Mouse (Mus musculus): ENCODE measurements around the gene Camkk2. TPM values are rescaled to one million over a fixed set of nuclear protein-coding genes. Genes with fewer than 3 reads are reported as not detected.

Camkk2 gene
- polyA plus RNA-seq, 2 experiments = 35.0 to 39.3 TPM

DNA sequence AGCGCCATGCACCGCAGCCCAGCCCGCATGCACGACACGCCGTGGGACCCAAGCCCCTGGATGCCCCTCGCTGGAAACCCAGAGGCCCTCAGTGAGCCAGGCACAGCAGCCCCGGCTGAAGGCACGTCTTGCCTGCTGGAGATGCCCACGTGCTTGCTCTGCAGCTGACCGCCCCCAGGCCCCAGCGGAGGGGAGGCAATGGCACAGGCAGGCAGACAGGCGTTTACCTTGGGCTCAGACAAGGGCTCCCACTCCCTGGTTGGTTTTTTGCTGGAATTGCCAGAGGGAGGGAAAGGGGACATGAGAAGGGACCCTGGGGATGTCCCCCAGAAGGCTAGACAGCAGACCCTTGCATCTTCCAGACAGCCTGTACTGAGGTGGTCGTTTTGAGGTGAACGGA, 42.4 kb downstream of the Camkk2 start:
- H3K9me3 ChIP-seq (ENCODE audit: control insufficient read depth, low read length) = no peaks in the 10 kb centered on the region
- ATAC-seq (ENCODE audit: low FRiP score, low read depth) = no peak
- H3K4me1 ChIP-seq (ENCODE audit: control insufficient read depth, insufficient read depth, low read length) = peaks cover 7% of the 10 kb centered on the region
- H3K36me3 ChIP-seq (ENCODE audit: control insufficient read depth, insufficient read depth, low read length) = peaks cover 10% of the 10 kb centered on the region
- no peaks in the 10 kb centered on the region for H3K27me3 ChIP-seq (ENCODE audit: control insufficient read depth, insufficient read depth, low read length)
- H3K4me2 ChIP-seq (replicated peaks; ENCODE audit: low read depth, low read length, severe bottlenecking) = no peak overlapping the region
- H3K4me3 ChIP-seq (replicated peaks; ENCODE audit: low read length) = no peak overlapping the region
- no peak overlapping the region for H3K9ac ChIP-seq (ENCODE audit: low read depth, low read length, severe bottlenecking)
- DNase-seq (ENCODE audit: low spot score) = no peak
- 91% methylated on average over 15 of the region's 15 CpGs for WGBS
- H3K27ac ChIP-seq (replicated peaks; ENCODE audit: low read depth, low read length) = no peak overlapping the region
- no peak for TF ChIP-seq POLR2A (IDR thresholded peaks at IDR 0.05; ENCODE audit: borderline replicate concordance, extremely low read depth, insufficient read depth, insufficient read length)

DNA sequence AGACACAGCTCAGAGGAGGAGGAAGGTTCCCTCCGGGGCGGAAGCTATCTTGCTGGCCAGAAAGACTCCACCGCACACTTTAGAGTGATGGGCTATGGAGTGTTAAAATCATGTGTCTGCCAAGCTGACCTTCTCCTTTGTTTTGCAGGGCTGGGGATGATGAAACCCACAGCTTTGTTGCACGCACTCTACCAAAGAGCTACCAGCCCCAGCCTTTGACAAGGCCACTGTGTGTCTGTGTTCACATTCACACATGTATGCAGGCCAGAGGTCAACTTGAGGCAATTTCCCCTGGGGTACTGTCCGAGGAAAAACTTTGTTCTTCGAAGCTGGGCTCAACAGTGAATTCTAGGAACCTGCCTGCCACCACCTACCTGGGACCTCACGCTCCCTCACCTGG, 43.4 kb downstream of the Camkk2 start:
- DNase-seq (ENCODE audit: low spot score) = no peak
- Histone ChIP-seq H3K27ac (replicated peaks; ENCODE audit: low read depth, low read length) (no peak overlapping the region), H3K9me3 (ENCODE audit: control insufficient read depth, low read length) (no peaks in the 10 kb centered on the region), H3K4me1 (ENCODE audit: control insufficient read depth, insufficient read depth, low read length) (peaks cover 11% of the 10 kb centered on the region), H3K4me2 (replicated peaks; ENCODE audit: low read depth, low read length, severe bottlenecking) (no peak overlapping the region), H3K27me3 (ENCODE audit: control insufficient read depth, insufficient read depth, low read length) (no peaks in the 10 kb centered on the region), H3K4me3 (replicated peaks; ENCODE audit: low read length) (no peak overlapping the region), H3K36me3 (ENCODE audit: control insufficient read depth, insufficient read depth, low read length) (peaks cover 9% of the 10 kb centered on the region; the same call in 1 of the 2 replicates), H3K9ac (ENCODE audit: low read depth, low read length, severe bottlenecking) (no peak overlapping the region)
- no peak for ATAC-seq (ENCODE audit: low FRiP score, low read depth)
- WGBS = 85% methylated on average over 7 of the region's 7 CpGs
- no peak for TF ChIP-seq POLR2A (IDR thresholded peaks at IDR 0.05; ENCODE audit: borderline replicate concordance, extremely low read depth, insufficient read depth, insufficient read length)

- WGBS = 56% methylated on average over 16 of the region's 17 CpGs
- no peak overlapping the region for H3K4me3 ChIP-seq (replicated peaks; ENCODE audit: low read length)
- no peak overlapping the region; the same call in 1 of the 2 replicates for H3K9ac ChIP-seq (ENCODE audit: low read depth, low read length, severe bottlenecking)
- no peak overlapping the region for H3K27ac ChIP-seq (replicated peaks; ENCODE audit: low read depth, low read length)
- no peak overlapping the region for H3K4me2 ChIP-seq (replicated peaks; ENCODE audit: low read depth, low read length, severe bottlenecking)
- no peaks in the 10 kb centered on the region for H3K9me3 ChIP-seq (ENCODE audit: control insufficient read depth, low read length)
- TF ChIP-seq POLR2A (IDR thresholded peaks at IDR 0.05; ENCODE audit: borderline replicate concordance, extremely low read depth, insufficient read depth, insufficient read length) = no peak
- peaks cover 11% of the 10 kb centered on the region for H3K4me1 ChIP-seq (ENCODE audit: control insufficient read depth, insufficient read depth, low read length)
- peaks cover 9% of the 10 kb centered on the region; the same call in 1 of the 2 replicates for H3K36me3 ChIP-seq (ENCODE audit: control insufficient read depth, insufficient read depth, low read length)
- no peak for DNase-seq (ENCODE audit: low spot score)
- H3K27me3 ChIP-seq (ENCODE audit: control insufficient read depth, insufficient read depth, low read length) = no peaks in the 10 kb centered on the region
- ATAC-seq (ENCODE audit: low FRiP score, low read depth) = no peak
These were observed 45.3 kb downstream of the Camkk2 start for GRCm38 (mm10) chr5:122733881-122734280.

DNA sequence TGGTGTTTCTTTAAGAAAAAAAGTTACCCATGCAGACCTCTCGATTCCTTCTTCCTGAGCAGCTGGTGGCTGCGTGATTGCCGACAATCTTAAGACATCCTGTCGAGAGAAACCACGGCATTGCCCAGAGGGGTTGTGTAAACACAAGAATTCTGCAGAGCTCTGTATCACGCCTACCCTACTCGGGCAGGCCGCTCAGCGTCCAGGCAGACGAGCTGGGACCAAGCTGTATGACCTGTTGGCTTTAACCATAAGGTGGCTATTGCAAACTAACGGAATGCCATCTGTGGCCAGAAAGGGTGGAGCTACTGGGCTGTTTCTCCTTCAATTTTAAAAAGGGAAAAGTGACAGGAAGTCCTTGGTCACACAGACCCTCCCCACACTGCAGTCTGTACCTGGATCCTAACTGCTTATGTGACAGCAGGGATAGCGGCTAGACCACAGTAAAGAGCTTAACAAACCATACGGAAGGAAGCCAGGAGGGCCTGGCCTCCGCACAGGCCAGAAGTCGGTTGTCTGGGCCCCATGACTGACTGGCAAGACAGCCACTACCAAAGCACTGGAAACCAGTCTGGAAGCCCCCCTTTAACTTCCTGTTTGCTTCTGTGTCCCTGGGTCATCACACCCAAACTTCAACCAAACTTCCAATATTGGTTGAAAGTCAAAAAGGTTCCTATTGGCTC, 47.1 kb downstream of the Camkk2 start:
- no peak overlapping the region for H3K9ac ChIP-seq (ENCODE audit: low read depth, low read length, severe bottlenecking)
- peaks cover 11% of the 10 kb centered on the region for H3K4me1 ChIP-seq (ENCODE audit: control insufficient read depth, insufficient read depth, low read length)
- peaks cover 4% of the 10 kb centered on the region; the same call in 1 of the 2 replicates for H3K36me3 ChIP-seq (ENCODE audit: control insufficient read depth, insufficient read depth, low read length)
- no peak for TF ChIP-seq POLR2A (IDR thresholded peaks at IDR 0.05; ENCODE audit: borderline replicate concordance, extremely low read depth, insufficient read depth, insufficient read length)
- ATAC-seq (ENCODE audit: low FRiP score, low read depth) (peak; percentile 60; the same call in 1 of the 2 replicates), DNase-seq (ENCODE audit: low spot score) (peak; percentile 36)
- H3K4me3 ChIP-seq (replicated peaks; ENCODE audit: low read length) = no peak overlapping the region
- H3K27me3 ChIP-seq (ENCODE audit: control insufficient read depth, insufficient read depth, low read length) = no peaks in the 10 kb centered on the region
- WGBS = 23% methylated on average over 15 of the region's 15 CpGs
- H3K9me3 ChIP-seq (ENCODE audit: control insufficient read depth, low read length) = no peaks in the 10 kb centered on the region
- peak overlapping the region; percentile 40 for H3K27ac ChIP-seq (replicated peaks; ENCODE audit: low read depth, low read length)
- H3K4me2 ChIP-seq (replicated peaks; ENCODE audit: low read depth, low read length, severe bottlenecking) = peak overlapping the region; percentile 25; the same call in 1 of the 2 replicates

GRCm38 (mm10) chr5:122731321-122731720, 47.9 kb downstream of the Camkk2 start:
- Histone ChIP-seq H3K27ac (replicated peaks; ENCODE audit: low read depth, low read length) (peak overlapping the region; percentile 40; the same call in 1 of the 2 replicates), H3K4me2 (replicated peaks; ENCODE audit: low read depth, low read length, severe bottlenecking) (no peak overlapping the region), H3K27me3 (ENCODE audit: control insufficient read depth, insufficient read depth, low read length) (no peaks in the 10 kb centered on the region), H3K4me1 (ENCODE audit: control insufficient read depth, insufficient read depth, low read length) (peaks cover 11% of the 10 kb centered on the region), H3K4me3 (replicated peaks; ENCODE audit: low read length) (no peak overlapping the region), H3K36me3 (ENCODE audit: control insufficient read depth, insufficient read depth, low read length) (0 out of 2 replicates have a peak, but pooled peaks cover 3% of the 10 kb centered on the region), H3K9me3 (ENCODE audit: control insufficient read depth, low read length) (no peaks in the 10 kb centered on the region), H3K9ac (ENCODE audit: low read depth, low read length, severe bottlenecking) (peak overlapping the region; percentile 7; the same call in 1 of the 2 replicates)
- DNase-seq (ENCODE audit: low spot score) (peak; percentile 25), ATAC-seq (ENCODE audit: low FRiP score, low read depth) (no peak)
- WGBS = 63% methylated on average over 8 of the region's 8 CpGs
- TF ChIP-seq POLR2A (IDR thresholded peaks at IDR 0.05; ENCODE audit: borderline replicate concordance, extremely low read depth, insufficient read depth, insufficient read length) = no peak
